Mouse (Mus musculus): ENCODE results near the gene Tcf7l1. TPM values are rescaled to one million over a fixed set of nuclear protein-coding genes. Genes with fewer than 3 reads are reported as not detected.
"Not testable (repeated sequence)": the region's sequence is repeated elsewhere in the genome, so short reads cannot be mapped to it uniquely, and the experiment has no call there.

Tcf7l1 gene
- polyA plus RNA-seq (2014; fragmentation: Nextera tagmentation; extraction: Ambion mirVana) = 11.6 and 14.6 TPM in 2 replicates

- 1% methylated on average over 74 of the region's 80 CpGs for whole genome bisulfite sequencing
- H3K36me3 ChIP-seq (ENCODE audit: control insufficient read depth, insufficient read depth, low read length) = no peaks in the 10 kb centered on the region
- ATAC-seq (replicated peaks; ENCODE audit: low FRiP score) = peak; percentile 81
These were observed at the start of gene Tcf7l1 for GRCm38 (mm10) chr6:72788892-72789699. TSS of gene Tcf7l1 (minus strand) at chr6:72789254.

GRCm38 (mm10) chr6:72837756-72838155, 48.7 kb upstream of the Tcf7l1 start:
- Histone ChIP-seq H3K9me3 (ENCODE audit: control insufficient read depth, low read length) (no peaks in the 10 kb centered on the region), H3K36me3 (ENCODE audit: control insufficient read depth, insufficient read depth, low read length) (peaks cover 4% of the 10 kb centered on the region; the same call in 1 of the 2 replicates), H3K27ac (ENCODE audit: low read depth, low read length) (no peak overlapping the region), H3K9ac (ENCODE audit: low read depth, low read length) (no peak overlapping the region), H3K4me1 (replicated peaks; ENCODE audit: control insufficient read depth, insufficient read depth, low read length) (no peaks in the 10 kb centered on the region), H3K27me3 (replicated peaks; ENCODE audit: control insufficient read depth, insufficient read depth, low read length) (no peaks in the 10 kb centered on the region), H3K4me3 (ENCODE audit: low read depth, low read length) (no peak overlapping the region), H3K4me2 (no peak overlapping the region)
- DNase-seq (ENCODE audit: low spot score) (no peak), ATAC-seq (replicated peaks; ENCODE audit: low FRiP score) (no peak)
- WGBS = 85% methylated on average over 4 of the region's 4 CpGs

More at GRCm38 (mm10) chr6:72788892-72789699, at the start of gene Tcf7l1:
- peak within 1 kb of the TSS; percentile 81 for H3K27ac ChIP-seq (ENCODE audit: low read depth, low read length)
- peaks cover 34% of the 10 kb centered on the region for H3K27me3 ChIP-seq (replicated peaks; ENCODE audit: control insufficient read depth, insufficient read depth, low read length)
- peaks cover 2% of the 10 kb centered on the region; the same call in 1 of the 2 replicates for H3K4me1 ChIP-seq (replicated peaks; ENCODE audit: control insufficient read depth, insufficient read depth, low read length)
- peak; percentile 87 for DNase-seq (ENCODE audit: low spot score)
- peak within 1 kb of the TSS; percentile 69 for H3K4me2 ChIP-seq
- H3K9ac ChIP-seq (ENCODE audit: low read depth, low read length) = peak within 1 kb of the TSS; percentile 68
- H3K9me3 ChIP-seq (ENCODE audit: control insufficient read depth, low read length) = no peaks in the 10 kb centered on the region
- peak within 1 kb of the TSS; percentile 72 for H3K4me3 ChIP-seq (ENCODE audit: low read depth, low read length)

GRCm38 (mm10) chr6:72834518-72834917, 45.5 kb upstream of the Tcf7l1 start:
- 62% methylated on average over 4 of the region's 4 CpGs for WGBS
- Histone ChIP-seq H3K4me3 (ENCODE audit: low read depth, low read length) (no peak overlapping the region), H3K4me2 (no peak overlapping the region), H3K9ac (ENCODE audit: low read depth, low read length) (no peak overlapping the region), H3K9me3 (ENCODE audit: control insufficient read depth, low read length) (no peaks in the 10 kb centered on the region), H3K4me1 (replicated peaks; ENCODE audit: control insufficient read depth, insufficient read depth, low read length) (no peaks in the 10 kb centered on the region), H3K27me3 (replicated peaks; ENCODE audit: control insufficient read depth, insufficient read depth, low read length) (no peaks in the 10 kb centered on the region), H3K36me3 (ENCODE audit: control insufficient read depth, insufficient read depth, low read length) (no peaks in the 10 kb centered on the region), H3K27ac (ENCODE audit: low read depth, low read length) (no peak overlapping the region)
- ATAC-seq (replicated peaks; ENCODE audit: low FRiP score) (no peak), DNase-seq (ENCODE audit: low spot score) (no peak)

- no peak for ATAC-seq (replicated peaks; ENCODE audit: low FRiP score)
- H3K9ac ChIP-seq (ENCODE audit: low read depth, low read length) = no peak overlapping the region
- DNase-seq (ENCODE audit: low spot score) = no peak
These were observed 42.8 kb upstream of the Tcf7l1 start for GRCm38 (mm10) chr6:72831858-72832257.

GRCm38 (mm10) chr6:72831276-72831675, 42.2 kb upstream of the Tcf7l1 start:
- H3K27me3 ChIP-seq (replicated peaks; ENCODE audit: control insufficient read depth, insufficient read depth, low read length) = no peaks in the 10 kb centered on the region
- WGBS = 30% methylated on average over 3 of the region's 3 CpGs

More at GRCm38 (mm10) chr6:72831858-72832257, 42.8 kb upstream of the Tcf7l1 start:
- H3K4me1 ChIP-seq (replicated peaks; ENCODE audit: control insufficient read depth, insufficient read depth, low read length) = no peaks in the 10 kb centered on the region
- no peak overlapping the region for H3K27ac ChIP-seq (ENCODE audit: low read depth, low read length)
- H3K36me3 ChIP-seq (ENCODE audit: control insufficient read depth, insufficient read depth, low read length) = no peaks in the 10 kb centered on the region
- no peak overlapping the region for H3K4me3 ChIP-seq (ENCODE audit: low read depth, low read length)
- H3K9me3 ChIP-seq (ENCODE audit: control insufficient read depth, low read length) = no peaks in the 10 kb centered on the region; the same call in 1 of the 2 replicates
- no peaks in the 10 kb centered on the region for H3K27me3 ChIP-seq (replicated peaks; ENCODE audit: control insufficient read depth, insufficient read depth, low read length)
- 52% methylated on average over 3 of the region's 3 CpGs for WGBS
- no peak overlapping the region for H3K4me2 ChIP-seq

GRCm38 (mm10) chr6:72828857-72829256, 39.8 kb upstream of the Tcf7l1 start:
- H3K4me2 ChIP-seq = no peak overlapping the region
- H3K4me3 ChIP-seq (ENCODE audit: low read depth, low read length) = no peak overlapping the region
- no peak for ATAC-seq (replicated peaks; ENCODE audit: low FRiP score)
- H3K27me3 ChIP-seq (replicated peaks; ENCODE audit: control insufficient read depth, insufficient read depth, low read length) = peaks cover 6% of the 10 kb centered on the region
- WGBS = 68% methylated on average over 3 of the region's 3 CpGs
- no peak overlapping the region for H3K9ac ChIP-seq (ENCODE audit: low read depth, low read length)
- no peak overlapping the region for H3K27ac ChIP-seq (ENCODE audit: low read depth, low read length)
- H3K4me1 ChIP-seq (replicated peaks; ENCODE audit: control insufficient read depth, insufficient read depth, low read length) = peaks cover 5% of the 10 kb centered on the region
- DNase-seq (ENCODE audit: low spot score) = no peak
- H3K9me3 ChIP-seq (ENCODE audit: control insufficient read depth, low read length) = no peaks in the 10 kb centered on the region; the same call in 1 of the 2 replicates
- H3K36me3 ChIP-seq (ENCODE audit: control insufficient read depth, insufficient read depth, low read length) = no peaks in the 10 kb centered on the region

More at GRCm38 (mm10) chr6:72831276-72831675, 42.2 kb upstream of the Tcf7l1 start:
- DNase-seq (ENCODE audit: low spot score) = peak; percentile 63
- Histone ChIP-seq H3K4me2 (no peak overlapping the region), H3K27ac (ENCODE audit: low read depth, low read length) (no peak overlapping the region), H3K4me3 (ENCODE audit: low read depth, low read length) (no peak overlapping the region), H3K4me1 (replicated peaks; ENCODE audit: control insufficient read depth, insufficient read depth, low read length) (no peaks in the 10 kb centered on the region), H3K9ac (ENCODE audit: low read depth, low read length) (no peak overlapping the region), H3K36me3 (ENCODE audit: control insufficient read depth, insufficient read depth, low read length) (no peaks in the 10 kb centered on the region), H3K9me3 (ENCODE audit: control insufficient read depth, low read length) (no peaks in the 10 kb centered on the region; the same call in 1 of the 2 replicates)
- no peak for ATAC-seq (replicated peaks; ENCODE audit: low FRiP score)

GRCm38 (mm10) chr6:72828037-72828436, 39.0 kb upstream of the Tcf7l1 start:
- not testable (repeated sequence) for H3K4me3 ChIP-seq (ENCODE audit: low read depth, low read length); ATAC-seq (replicated peaks; ENCODE audit: low FRiP score); H3K4me1 ChIP-seq (replicated peaks; ENCODE audit: control insufficient read depth, insufficient read depth, low read length); DNase-seq (ENCODE audit: low spot score); H3K27me3 ChIP-seq (replicated peaks; ENCODE audit: control insufficient read depth, insufficient read depth, low read length); H3K36me3 ChIP-seq (ENCODE audit: control insufficient read depth, insufficient read depth, low read length); H3K9ac ChIP-seq (ENCODE audit: low read depth, low read length); H3K27ac ChIP-seq (ENCODE audit: low read depth, low read length); H3K9me3 ChIP-seq (ENCODE audit: control insufficient read depth, low read length)
- WGBS = 9% methylated on average over 8 of the region's 9 CpGs
- peak overlapping the region; percentile 39 for H3K4me2 ChIP-seq

GRCm38 (mm10) chr6:72825762-72826161, 36.7 kb upstream of the Tcf7l1 start:
- DNase-seq (ENCODE audit: low spot score) (no peak), ATAC-seq (replicated peaks; ENCODE audit: low FRiP score) (no peak)
- Histone ChIP-seq H3K27me3 (replicated peaks; ENCODE audit: control insufficient read depth, insufficient read depth, low read length) (peaks cover 6% of the 10 kb centered on the region), H3K36me3 (ENCODE audit: control insufficient read depth, insufficient read depth, low read length) (no peaks in the 10 kb centered on the region), H3K27ac (ENCODE audit: low read depth, low read length) (no peak overlapping the region), H3K4me3 (ENCODE audit: low read depth, low read length) (no peak overlapping the region), H3K4me1 (replicated peaks; ENCODE audit: control insufficient read depth, insufficient read depth, low read length) (peaks cover 5% of the 10 kb centered on the region), H3K9ac (ENCODE audit: low read depth, low read length) (no peak overlapping the region), H3K4me2 (no peak overlapping the region), H3K9me3 (ENCODE audit: control insufficient read depth, low read length) (no peaks in the 10 kb centered on the region; the same call in 1 of the 2 replicates)
- WGBS = 44% methylated on average over 9 of the region's 9 CpGs

All from liver, embryonic 11.5 days (tissue).